Mouse (Mus musculus) CH12.LX (cell line): ENCODE measurements around the gene Coq4.

Experiments
- CTCF ChIP-seq, 2 experiments: IDR thresholded peaks in 1 of 2; conservative IDR thresholded peaks in 1 of 2; 2 replicates each; pipeline ENCODE4 v1.5.1; 2011 to 2012; ENCODE audit warnings: low read depth in 2 of 2, low read length in 2 of 2, improper control_type of control experiment in 1 of 2, inconsistent platforms in 1 of 2, mild to moderate bottlenecking in 1 of 2, moderate library complexity in 1 of 2
- EP300 ChIP-seq: IDR thresholded peaks from 2 replicates; pipeline ENCODE4 v1.6.1; 2011; ENCODE audit warnings: low read length, improper control_type of control experiment
- POLR2A ChIP-seq: IDR thresholded peaks from 2 replicates; pipeline ENCODE4 v1.6.1; 2011; ENCODE audit warnings: low read depth, mild to moderate bottlenecking, improper control_type of control experiment, low read length

DNA sequence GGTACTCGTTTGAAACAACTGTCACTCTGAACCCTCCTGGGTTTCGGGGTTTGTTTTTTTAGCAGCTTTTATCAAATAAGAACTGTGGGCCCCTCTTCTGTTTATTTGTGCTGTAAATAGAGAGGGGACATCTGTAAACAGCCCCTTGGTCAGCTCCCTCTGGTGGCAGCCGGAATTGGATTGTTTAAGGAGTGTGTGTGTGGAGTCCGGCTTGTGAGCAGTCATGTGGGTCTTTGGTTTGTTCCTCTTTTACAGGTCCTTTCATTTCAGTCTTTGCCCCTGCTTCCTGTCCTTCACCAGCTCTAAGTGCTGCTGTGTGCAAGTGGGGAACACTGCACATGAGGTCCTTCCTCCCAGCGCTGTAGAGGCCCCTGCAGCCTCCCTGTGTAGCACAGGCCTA, 47.9 kb upstream of the Coq4 start:
- no peak for TF ChIP-seq EP300
- TF ChIP-seq CTCF (conservative IDR thresholded peaks at IDR 0.05 in 1 of 2, IDR thresholded peaks at IDR 0.05 in 1 of 2; ENCODE audit: low read depth in 2 of 2, low read length in 2 of 2) = no peak
- TF ChIP-seq POLR2A = no peak; the same call in 1 of the 2 replicates
